Mouse (Mus musculus): ENCODE data around the gene Mlc1.

GRCm38 (mm10) chr15:89007781-89008180, 29.0 kb upstream of the Mlc1 start:
- TF ChIP-seq HCFC1 (IDR thresholded peaks at IDR 0.05; ENCODE audit: low read depth, low read length) (no peak), CTCF (conservative IDR thresholded peaks at IDR 0.05 in 1 of 2, IDR thresholded peaks at IDR 0.05 in 1 of 2; ENCODE audit: low read depth in 2 of 2, low read length in 2 of 2) (no peak), ZNF384 (IDR thresholded peaks at IDR 0.05; ENCODE audit: low read depth, low read length) (no peak), TCF12 (IDR thresholded peaks at IDR 0.05; ENCODE audit: low read depth, low read length) (no peak), POLR2A (IDR thresholded peaks at IDR 0.05; ENCODE audit: low read depth, low read length) (no peak), USF1 (IDR thresholded peaks at IDR 0.05; ENCODE audit: low read depth, low read length) (no peak), E2F4 (IDR thresholded peaks at IDR 0.05; ENCODE audit: insufficient replicate concordance, low read depth, low read length) (no peak), EP300 (IDR thresholded peaks at IDR 0.05; ENCODE audit: low read length) (no peak)

All from CH12.LX (cell line).